Mouse (Mus musculus): Measurements from ENCODE around the gene Safb2. TPM values are rescaled to one million over a fixed set of nuclear protein-coding genes. Genes with fewer than 3 reads are reported as not detected.

Gene Safb2
- polyA plus RNA-seq, 1 experiment from 2014 or later, result 35.7 TPM

DNA sequence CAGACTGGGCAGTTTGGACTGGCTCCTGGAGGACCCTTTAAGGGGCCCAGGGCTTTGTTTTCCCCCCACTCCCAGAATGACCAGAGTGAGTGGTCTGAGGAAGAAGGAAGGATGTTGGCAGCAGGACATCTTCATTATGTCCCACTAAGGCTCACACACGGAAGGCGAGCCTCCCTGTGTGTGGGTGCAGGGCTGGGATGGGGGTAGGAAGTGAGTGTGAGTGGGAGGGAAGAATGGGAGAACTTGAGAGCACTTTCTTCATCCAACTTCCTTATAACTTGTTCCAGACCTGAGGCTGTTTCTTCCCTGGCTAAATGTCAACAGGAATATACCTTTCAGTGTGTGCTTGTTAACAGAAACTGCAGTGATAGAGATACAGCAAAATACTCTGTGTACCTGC, 26.9 kb upstream of the Safb2 start:
- Histone ChIP-seq H3K27me3 (ENCODE audit: insufficient read depth, low read length) (no peaks in the 10 kb centered on the region), H3K4me1 (replicated peaks; ENCODE audit: insufficient read depth, low read length) (peaks cover 19% of the 10 kb centered on the region), H3K27ac (0 out of 2 replicates have a peak overlapping the region, but pooled peaks have one; percentile 5), H3K4me3 (replicated peaks; ENCODE audit: low read depth, low read length) (no peak overlapping the region), H3K9ac (ENCODE audit: low read depth, low read length) (no peak overlapping the region), H3K4me2 (ENCODE audit: low read length) (no peak overlapping the region), H3K9me3 (replicated peaks; ENCODE audit: low read length) (no peaks in the 10 kb centered on the region), H3K36me3 (ENCODE audit: insufficient read depth, low read length) (peaks cover 21% of the 10 kb centered on the region; the same call in 1 of the 2 replicates)
- WGBS, result 56% methylated on average over 2 of the region's 2 CpGs
- ATAC-seq (replicated peaks; ENCODE audit: low FRiP score, low read depth) (no peak), DNase-seq (ENCODE audit: low spot score) (no peak)
- TF ChIP-seq CTCF (IDR thresholded peaks at IDR 0.05; ENCODE audit: low read depth), result no peak

GRCm38 (mm10) chr17:56609452-56610171, 25.2 kb upstream of the Safb2 start, which contains the start of gene 2410015M20Rik:
2410015M20Rik (minus strand) TSS chr17:56609771.
- Histone ChIP-seq H3K4me2 (ENCODE audit: low read length) (peak within 1 kb of the TSS; percentile 82), H3K4me3 (replicated peaks; ENCODE audit: low read depth, low read length) (peak within 1 kb of the TSS; percentile 64), H3K36me3 (ENCODE audit: insufficient read depth, low read length) (peaks cover 25% of the 10 kb centered on the region), H3K9me3 (replicated peaks; ENCODE audit: low read length) (no peaks in the 10 kb centered on the region), H3K9ac (ENCODE audit: low read depth, low read length) (peak within 1 kb of the TSS; percentile 84), H3K27me3 (ENCODE audit: insufficient read depth, low read length) (no peaks in the 10 kb centered on the region), H3K4me1 (replicated peaks; ENCODE audit: insufficient read depth, low read length) (peaks cover 16% of the 10 kb centered on the region), H3K27ac (peak within 1 kb of the TSS; percentile 87)
- ATAC-seq (replicated peaks; ENCODE audit: low FRiP score, low read depth) (peak; percentile 81), DNase-seq (ENCODE audit: low spot score) (peak; percentile 100)
- peak; percentile 80 for TF ChIP-seq CTCF (IDR thresholded peaks at IDR 0.05; ENCODE audit: low read depth)
- WGBS, result under 1% methylated on average over 44 of the region's 44 CpGs

GRCm38 (mm10) chr17:56608699-56609098, 24.3 kb upstream of the Safb2 start:
- DNase-seq (ENCODE audit: low spot score) (no peak), ATAC-seq (replicated peaks; ENCODE audit: low FRiP score, low read depth) (no peak)
- WGBS, result 34% methylated on average over 5 of the region's 5 CpGs
- TF ChIP-seq CTCF (IDR thresholded peaks at IDR 0.05; ENCODE audit: low read depth), result no peak
- Histone ChIP-seq H3K4me3 (replicated peaks; ENCODE audit: low read depth, low read length) (peak overlapping the region; percentile 64), H3K4me1 (replicated peaks; ENCODE audit: insufficient read depth, low read length) (peaks cover 12% of the 10 kb centered on the region), H3K27ac (peak overlapping the region; percentile 87), H3K9me3 (replicated peaks; ENCODE audit: low read length) (no peaks in the 10 kb centered on the region), H3K36me3 (ENCODE audit: insufficient read depth, low read length) (peaks cover 34% of the 10 kb centered on the region), H3K4me2 (ENCODE audit: low read length) (peak overlapping the region; percentile 82), H3K9ac (ENCODE audit: low read depth, low read length) (peak overlapping the region; percentile 84), H3K27me3 (ENCODE audit: insufficient read depth, low read length) (no peaks in the 10 kb centered on the region)

DNA sequence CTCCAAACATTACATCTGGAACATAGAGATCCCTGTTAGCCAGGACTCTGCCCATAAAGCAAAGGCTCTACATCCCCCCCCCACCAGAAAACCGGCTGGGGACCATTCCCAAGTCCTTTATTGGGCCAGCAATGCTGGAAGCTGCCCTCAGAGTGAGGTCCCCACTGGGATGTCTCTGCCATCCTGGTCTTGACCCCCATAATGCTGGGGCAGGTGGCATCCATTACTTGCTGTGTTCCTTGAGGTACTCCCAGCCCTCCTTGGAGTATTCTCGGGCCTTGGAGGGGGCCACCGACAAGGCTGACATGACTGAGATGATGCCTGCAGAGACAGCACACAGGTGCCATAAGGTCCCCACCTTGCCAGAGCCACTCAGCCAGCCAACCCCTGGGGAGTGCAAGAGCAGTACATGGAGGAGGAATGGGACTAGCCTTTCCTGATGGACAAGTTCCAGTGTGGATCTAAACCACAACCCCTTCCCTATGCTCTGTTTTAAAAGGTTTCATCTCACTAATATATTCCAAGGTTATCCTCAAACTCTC, 23.2 kb upstream of the Safb2 start:
- Histone ChIP-seq H3K4me1 (replicated peaks; ENCODE audit: insufficient read depth, low read length) (peaks cover 12% of the 10 kb centered on the region), H3K36me3 (ENCODE audit: insufficient read depth, low read length) (peaks cover 45% of the 10 kb centered on the region), H3K9ac (ENCODE audit: low read depth, low read length) (no peak overlapping the region), H3K27ac (no peak overlapping the region), H3K4me3 (replicated peaks; ENCODE audit: low read depth, low read length) (no peak overlapping the region), H3K27me3 (ENCODE audit: insufficient read depth, low read length) (no peaks in the 10 kb centered on the region), H3K4me2 (ENCODE audit: low read length) (no peak overlapping the region), H3K9me3 (replicated peaks; ENCODE audit: low read length) (no peaks in the 10 kb centered on the region)
- ATAC-seq (replicated peaks; ENCODE audit: low FRiP score, low read depth) (no peak), DNase-seq (ENCODE audit: low spot score) (no peak)
- WGBS, result 63% methylated on average over 3 of the region's 3 CpGs
- TF ChIP-seq CTCF (IDR thresholded peaks at IDR 0.05; ENCODE audit: low read depth), result no peak

DNA sequence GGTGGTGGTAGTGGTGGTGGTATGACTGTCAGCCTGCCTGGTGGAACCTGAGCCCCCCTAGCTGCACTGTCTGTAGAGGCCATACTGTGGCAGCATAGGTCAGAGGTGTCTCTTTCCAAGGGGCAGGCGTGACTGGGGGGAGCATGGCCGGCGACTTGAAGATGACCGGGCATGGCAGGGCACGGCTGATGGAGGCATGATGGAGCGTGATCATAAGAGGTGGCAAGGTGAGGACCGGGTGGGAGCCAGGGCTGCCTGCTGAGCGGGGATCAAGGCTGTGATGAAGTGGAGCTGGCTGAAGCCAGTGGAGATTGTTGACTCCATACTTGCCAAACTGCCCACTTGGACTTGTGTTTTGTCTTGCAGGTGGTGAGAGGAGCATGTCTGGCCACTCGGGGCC, 21.0 kb upstream of the Safb2 start:
- ATAC-seq (replicated peaks; ENCODE audit: low FRiP score, low read depth) (no peak), DNase-seq (ENCODE audit: low spot score) (no peak)
- 84% methylated on average over 9 of the region's 9 CpGs for WGBS
- H3K27me3 ChIP-seq (ENCODE audit: insufficient read depth, low read length), result no peaks in the 10 kb centered on the region
- H3K9me3 ChIP-seq (replicated peaks; ENCODE audit: low read length), result no peaks in the 10 kb centered on the region
- H3K4me2 ChIP-seq (ENCODE audit: low read length), result no peak overlapping the region
- H3K4me1 ChIP-seq (replicated peaks; ENCODE audit: insufficient read depth, low read length), result peaks cover 8% of the 10 kb centered on the region
- TF ChIP-seq CTCF (IDR thresholded peaks at IDR 0.05; ENCODE audit: low read depth), result no peak
- no peak overlapping the region for H3K4me3 ChIP-seq (replicated peaks; ENCODE audit: low read depth, low read length)
- no peak overlapping the region for H3K9ac ChIP-seq (ENCODE audit: low read depth, low read length)
- no peak overlapping the region for H3K27ac ChIP-seq
- H3K36me3 ChIP-seq (ENCODE audit: insufficient read depth, low read length), result peaks cover 63% of the 10 kb centered on the region

DNA sequence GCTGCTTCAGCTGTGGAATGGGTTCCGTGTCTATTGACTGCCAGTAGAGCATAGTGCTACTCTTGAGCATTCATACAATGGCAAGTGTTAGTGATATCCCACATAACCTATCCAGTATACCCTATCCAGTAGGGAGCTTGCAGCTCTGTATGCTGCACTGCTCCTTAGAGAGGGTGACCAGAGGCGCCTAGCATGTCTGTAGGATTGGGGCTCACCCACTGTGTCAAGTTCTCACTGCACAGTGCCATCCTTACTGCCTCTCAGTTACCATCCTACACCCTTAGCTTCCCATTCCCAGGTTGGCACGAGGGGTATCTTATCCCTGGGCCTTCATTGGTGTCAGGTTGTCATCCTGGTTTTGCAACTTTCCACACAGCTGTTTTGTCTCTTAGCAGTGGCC, 20.0 kb upstream of the Safb2 start:
- ATAC-seq (replicated peaks; ENCODE audit: low FRiP score, low read depth) (no peak), DNase-seq (ENCODE audit: low spot score) (no peak)
- no peak overlapping the region for H3K9ac ChIP-seq (ENCODE audit: low read depth, low read length)
- no peaks in the 10 kb centered on the region for H3K9me3 ChIP-seq (replicated peaks; ENCODE audit: low read length)
- H3K4me1 ChIP-seq (replicated peaks; ENCODE audit: insufficient read depth, low read length), result peaks cover 5% of the 10 kb centered on the region
- H3K4me3 ChIP-seq (replicated peaks; ENCODE audit: low read depth, low read length), result no peak overlapping the region
- WGBS, result 88% methylated on average over 3 of the region's 3 CpGs
- TF ChIP-seq CTCF (IDR thresholded peaks at IDR 0.05; ENCODE audit: low read depth), result no peak
- no peak overlapping the region for H3K4me2 ChIP-seq (ENCODE audit: low read length)
- H3K27ac ChIP-seq, result no peak overlapping the region
- peaks cover 73% of the 10 kb centered on the region for H3K36me3 ChIP-seq (ENCODE audit: insufficient read depth, low read length)
- no peaks in the 10 kb centered on the region for H3K27me3 ChIP-seq (ENCODE audit: insufficient read depth, low read length)
